Mouse (Mus musculus): ENCODE data around the gene C530025M09Rik. TPM values are rescaled to one million over a fixed set of nuclear protein-coding genes. Genes with fewer than 3 reads are reported as not detected.

C530025M09Rik gene
- not detected for polyA plus RNA-seq (2017; shearing (Covaris generic))

DNA sequence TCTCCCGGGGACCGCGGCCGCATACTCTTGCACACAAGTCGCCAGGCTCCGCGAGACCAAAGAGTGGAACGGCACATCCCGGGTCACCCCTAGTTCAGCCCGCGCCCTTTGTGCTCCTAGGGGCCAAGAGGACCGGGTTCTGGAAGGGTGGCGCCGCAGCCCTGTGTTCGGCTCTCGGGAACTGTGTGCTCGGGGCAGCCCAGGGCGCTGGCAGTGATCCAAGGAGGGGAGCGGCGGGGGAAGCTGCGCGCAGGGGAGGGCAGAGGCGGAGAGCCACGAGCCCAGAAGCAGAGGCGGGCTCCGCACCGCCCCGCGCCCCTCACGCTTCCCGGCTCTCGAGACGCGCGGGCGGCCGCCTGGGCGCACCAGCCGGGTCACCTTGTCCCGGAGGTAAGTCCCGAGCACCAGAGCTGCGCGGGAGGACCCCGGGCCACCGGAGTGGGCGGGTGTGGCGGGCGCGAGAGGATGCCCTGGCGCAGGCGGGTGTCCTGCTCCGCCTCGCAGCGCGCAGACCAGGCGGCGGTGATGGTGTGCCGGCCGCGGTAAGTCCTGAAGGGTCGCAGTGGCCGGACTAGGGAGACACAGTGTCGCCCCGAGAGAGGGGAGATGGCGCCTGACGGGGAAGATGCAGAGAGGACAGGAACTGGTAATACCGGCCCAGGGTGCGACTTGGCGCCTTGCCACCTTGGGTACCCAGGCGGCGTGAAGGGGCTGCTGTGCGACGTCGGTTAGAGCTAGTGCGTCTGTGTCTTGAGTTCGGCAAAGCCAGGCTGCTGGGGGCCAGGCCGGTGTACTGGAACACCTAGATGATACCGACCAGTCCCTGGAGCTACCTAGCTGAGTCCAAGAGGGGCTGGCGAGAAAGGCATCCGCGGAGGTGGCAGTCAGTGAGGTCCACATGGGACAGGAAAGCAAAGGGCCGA, at the start of gene C530025M09Rik:
Gene C530025M09Rik, minus strand, starts transcription at position 678 of the 923 bp plus-strand sequence.

DNA sequence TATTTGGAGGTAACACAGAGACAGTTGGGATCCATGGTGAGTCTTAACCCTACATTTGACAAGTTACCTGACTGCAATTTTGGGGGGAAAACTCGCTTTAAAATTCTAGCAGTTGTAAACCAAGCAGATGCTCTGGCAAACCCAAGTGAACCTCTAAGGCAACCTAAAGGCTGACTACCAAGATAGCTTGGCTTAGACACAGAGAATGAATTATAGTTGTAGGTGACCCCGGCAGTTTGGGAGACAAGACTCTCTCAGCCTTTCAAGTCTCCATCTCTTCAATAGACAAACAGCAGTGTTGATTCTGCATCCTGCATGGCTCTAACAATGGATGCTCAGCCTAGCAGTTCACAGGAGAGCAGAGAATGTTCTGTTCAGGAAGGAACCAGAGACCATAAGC, 2.1 kb downstream of the C530025M09Rik start, which contains the start of gene Syndig1:
Gene Syndig1, plus strand, starts transcription at position 301 of the 400 bp plus-strand sequence.

Other genes with a start within 250 kb of the C530025M09Rik start
- gene Syndig1, start 2.0 kb downstream of the C530025M09Rik start, polyA plus RNA-seq (2017; shearing (Covaris generic)): not detected

Data from effector memory CD4-positive, alpha-beta T cell, adult 7 months (primary cell).